Mouse (Mus musculus) MEL (cell line): ENCODE data around the gene Pparg. TPM values are rescaled to one million over a fixed set of nuclear protein-coding genes. Genes with fewer than 3 reads are reported as not detected.

Experiments used
- DNase-seq: peaks from one replicate; pipeline ENCODE4 v3.0.0; 2011; ENCODE audit warnings: low read depth, low spot score
- H3K27ac ChIP-seq: 2 replicates; pipeline ENCODE4 v1.5.1; 2012; ENCODE audit warnings: low read depth, mild to moderate bottlenecking, control low read depth, low read length, moderate library complexity; ENCODE audit not compliant: control insufficient read depth
- H3K27me3 ChIP-seq, 2 experiments: fragments of 150-350 bp in 1 of 2; sonication (generic) in 1 of 2; 2 replicates each; pipeline ENCODE4 v1.6.1; 2012; ENCODE audit warnings: low read length in 2 of 2, mild to moderate bottlenecking in 2 of 2, improper control_type of control experiment in 1 of 2, moderate library complexity in 1 of 2; ENCODE audit not compliant: insufficient read depth in 2 of 2, control insufficient read depth in 1 of 2
- H3K36me3 ChIP-seq, 2 experiments: 2 replicates each; pipeline ENCODE4 v1.6.1; 2012 to 2014; ENCODE audit warnings: low read length in 2 of 2, improper control_type of control experiment in 1 of 2, inconsistent platforms in 1 of 2, mild to moderate bottlenecking in 1 of 2; ENCODE audit not compliant: insufficient read depth in 2 of 2, control insufficient read depth in 1 of 2
- H3K4me1 ChIP-seq, 2 experiments: fragments of 150-350 bp in 1 of 2; sonication (generic) in 1 of 2; 2 replicates each; pipeline ENCODE4 v1.6.1; 2012; ENCODE audit warnings: low read length in 2 of 2, improper control_type of control experiment in 1 of 2, mild to moderate bottlenecking in 1 of 2; ENCODE audit not compliant: insufficient read depth in 2 of 2, control insufficient read depth in 1 of 2
- H3K4me3 ChIP-seq, 2 experiments: fragments of 150-350 bp in 1 of 2; sonication (generic) in 1 of 2; 2 replicates each; pipeline ENCODE4 v1.5.1; 2012; ENCODE audit warnings: low read depth in 2 of 2, low read length in 2 of 2, mild to moderate bottlenecking in 2 of 2, moderate library complexity in 2 of 2, control low read depth in 1 of 2, improper control_type of control experiment in 1 of 2; ENCODE audit not compliant: control insufficient read depth in 1 of 2, insufficient read depth in 1 of 2
- H3K79me2 ChIP-seq: 2 replicates; pipeline ENCODE4 v1.6.1; 2012; ENCODE audit warnings: mild to moderate bottlenecking, low read length, moderate library complexity; ENCODE audit not compliant: control insufficient read depth, poor library complexity, insufficient read depth
- H3K9ac ChIP-seq: 2 replicates; pipeline ENCODE4 v1.6.1; 2012; ENCODE audit warnings: low read depth, mild to moderate bottlenecking, control low read depth, low read length, moderate library complexity; ENCODE audit not compliant: control insufficient read depth, poor library complexity, severe bottlenecking
- H3K9me3 ChIP-seq: fragments of 150-350 bp; sonication (generic); replicated peaks from 2 replicates; pipeline ENCODE4 v1.6.1; 2012; ENCODE audit warnings: mild to moderate bottlenecking, low read length, improper control_type of control experiment, moderate library complexity; ENCODE audit not compliant: insufficient read depth
- CHD1 ChIP-seq: IDR thresholded peaks from 2 replicates; pipeline ENCODE4 v1.6.1; 2012; ENCODE audit warnings: low read depth, mild to moderate bottlenecking, inconsistent platforms, low read length, improper control_type of control experiment
- CHD2 ChIP-seq: IDR thresholded peaks from 2 replicates; pipeline ENCODE4 v1.6.1; 2011; ENCODE audit warnings: low read length, improper control_type of control experiment
- ETS1 ChIP-seq: IDR thresholded peaks from 2 replicates; pipeline ENCODE4 v1.6.1; 2012; ENCODE audit warnings: low read depth, mild to moderate bottlenecking, inconsistent platforms, low read length, improper control_type of control experiment, moderate library complexity
- MAX ChIP-seq: IDR thresholded peaks from 2 replicates; pipeline ENCODE4 v1.6.1; 2011; ENCODE audit warnings: low read length, improper control_type of control experiment
- MYB ChIP-seq: IDR thresholded peaks from 2 replicates; pipeline ENCODE4 v1.6.1; 2011; ENCODE audit warnings: mild to moderate bottlenecking, low read depth, low read length, improper control_type of control experiment
- NRF1 ChIP-seq: IDR thresholded peaks from 2 replicates; pipeline ENCODE4 v1.6.1; 2014; ENCODE audit warnings: low read depth, mild to moderate bottlenecking, inconsistent platforms, low read length, improper control_type of control experiment, moderate library complexity; ENCODE audit not compliant: poor library complexity, insufficient read depth, severe bottlenecking
- POLR2AphosphoS2 ChIP-seq: IDR thresholded peaks from 2 replicates; pipeline ENCODE4 v1.6.1; 2011; ENCODE audit warnings: low read length, improper control_type of control experiment
- RCOR1 ChIP-seq: IDR thresholded peaks from 2 replicates; pipeline ENCODE4 v1.6.1; 2012; ENCODE audit warnings: low read depth, mild to moderate bottlenecking, inconsistent platforms, low read length, improper control_type of control experiment
- TAL1 ChIP-seq: IDR thresholded peaks from 2 replicates; pipeline ENCODE4 v1.6.1; 2012; ENCODE audit warnings: mild to moderate bottlenecking, inconsistent platforms, low read length, moderate library complexity, mixed read lengths
- USF1 ChIP-seq: IDR thresholded peaks from 2 replicates; pipeline ENCODE4 v1.6.1; 2014; ENCODE audit warnings: low read depth, mild to moderate bottlenecking, inconsistent platforms, low read length, improper control_type of control experiment, moderate library complexity
- USF2 ChIP-seq, 2 experiments: IDR thresholded peaks; 2 replicates each; pipeline ENCODE4 v1.6.1; 2011 to 2012; ENCODE audit warnings: improper control_type of control experiment in 2 of 2, low read length in 2 of 2, borderline replicate concordance in 1 of 2, inconsistent platforms in 1 of 2, low read depth in 1 of 2, mild to moderate bottlenecking in 1 of 2; ENCODE audit not compliant: insufficient read depth in 1 of 2
- ZMIZ1 ChIP-seq: IDR thresholded peaks from 2 replicates; pipeline ENCODE4 v1.6.1; 2012; ENCODE audit warnings: low read depth, mild to moderate bottlenecking, inconsistent platforms, low read length, improper control_type of control experiment, moderate library complexity
- polyA plus RNA-seq, 2 experiments: library from polyadenylated mRNA; stranded (reverse) in 1 of 2; unstranded in 1 of 2; fragments of >175 nt in 1 of 2; fragments of >200 nt in 1 of 2; gene quantifications; 2 replicates each; pipeline versions ENCODE4 v1.2.1 to v1.2.4; 2012; ENCODE audit warnings: low replicate concordance in 2 of 2, low read depth in 1 of 2; ENCODE audit not compliant: insufficient read length in 2 of 2, insufficient read depth in 1 of 2, missing spikeins in 1 of 2
- total RNA-seq: library from RNA; depleted of rRNA; stranded (reverse); fragments of 300-350 nt; gene quantifications from 2 replicates; pipeline ENCODE4 v1.2.3, GENCODE M21; 2012

The Pparg gene
- total and polyA plus RNA-seq, 3 experiments = 0.08 to 0.15 TPM; not detected in 1

GRCm38 (mm10) chr6:115469666-115470581 is 109.2 kb downstream of the Pparg start:
- no peak overlapping the region for H3K9ac ChIP-seq
- peak; percentile 33 for DNase-seq
- TF ChIP-seq USF1 (0 out of 2 replicates have a peak, but pooled peaks have one; percentile 10), MYB (no peak)
- peaks cover 0 to 4% of the 10 kb centered on the region in 2 experiments; a peak in 2 of 4 replicates for H3K36me3 ChIP-seq
- no peaks in the 10 kb centered on the region for H3K9me3 ChIP-seq
- H3K4me1 ChIP-seq = peaks cover 0 to 5% of the 10 kb centered on the region in 2 experiments; a peak in 2 of 4 replicates
- no peaks in the 10 kb centered on the region for H3K79me2 ChIP-seq
- H3K4me3 ChIP-seq = no peak overlapping the region
- no peaks in the 10 kb centered on the region for H3K27me3 ChIP-seq
- H3K27ac ChIP-seq = no peak overlapping the region

DNA sequence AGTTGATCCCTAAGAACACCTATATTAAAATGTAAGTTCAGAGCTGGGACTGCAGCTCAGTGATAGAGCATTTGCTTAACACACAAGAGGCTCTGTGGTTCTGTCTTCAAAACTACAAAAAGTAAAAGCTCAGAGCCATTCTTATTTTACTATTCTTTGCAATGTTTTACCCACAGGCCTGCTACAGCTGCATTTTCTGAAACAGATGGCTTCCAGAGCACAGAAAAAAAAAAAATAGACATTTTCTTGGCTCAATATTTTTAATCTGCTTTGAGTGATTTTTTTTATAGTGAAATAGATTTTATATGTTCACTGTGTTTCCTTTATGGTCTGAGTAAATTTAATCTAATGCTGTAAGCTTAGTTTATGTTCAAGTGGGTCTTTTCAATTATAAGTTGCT is 111.2 kb downstream of the Pparg start:
- no peak for TF ChIP-seq ETS1
- no peak for TF ChIP-seq CHD2
- TF ChIP-seq TAL1 = no peak
- TF ChIP-seq MYB = no peak
- no peaks in the 10 kb centered on the region for H3K27me3 ChIP-seq
- H3K36me3 ChIP-seq = no peaks in the 10 kb centered on the region
- H3K9ac ChIP-seq = no peak overlapping the region
- H3K4me3 ChIP-seq = no peak overlapping the region
- no peak overlapping the region for H3K27ac ChIP-seq
- no peaks in the 10 kb centered on the region; a peak in 1 of 4 replicates for H3K4me1 ChIP-seq
- H3K9me3 ChIP-seq = no peaks in the 10 kb centered on the region
- no peaks in the 10 kb centered on the region for H3K79me2 ChIP-seq
- no peak for DNase-seq

GRCm38 (mm10) chr6:115477081-115477695 is 116.4 kb downstream of the Pparg start:
- TF ChIP-seq RCOR1 (no peak), POLR2AphosphoS2 (no peak), ZMIZ1 (no peak), CHD1 (no peak), USF1 (no peak), USF2 (IDR thresholded peaks at IDR 0.05; ENCODE audit: borderline replicate concordance in 1 of 2, insufficient read depth in 1 of 2, low read depth in 1 of 2, low read length in 2 of 2) (no peak), TAL1 (no peak), NRF1 (no peak), MAX (no peak)
- Histone ChIP-seq H3K9me3 (no peaks in the 10 kb centered on the region), H3K4me1 (peaks cover 5 to 16% of the 10 kb centered on the region in 2 experiments), H3K36me3 (peaks cover 0 to 31% of the 10 kb centered on the region in 2 experiments; a peak in 2 of 4 replicates), H3K9ac (no peak overlapping the region), H3K27me3 (no peaks in the 10 kb centered on the region), H3K79me2 (no peaks in the 10 kb centered on the region), H3K4me3 (no peak overlapping the region), H3K27ac (no peak overlapping the region)
- DNase-seq = no peak
